Mouse (Mus musculus): ENCODE measurements around the gene Ocel1. TPM values are rescaled to one million over a fixed set of nuclear protein-coding genes. Genes with fewer than 3 reads are reported as not detected.

Ocel1 gene
- polyA plus RNA-seq, 1 experiment from 2014 or later: 3.6 TPM

Other genes with a start within 250 kb of the Ocel1 start
- 16.8 and 17.9 TPM in 2 replicates for gene Myo9b, start 98.6 kb upstream of the Ocel1 start, polyA plus RNA-seq (2014; fragmentation: Nextera tagmentation; extraction: Ambion mirVana)
- gene Haus8, start 98.4 kb upstream of the Ocel1 start, polyA plus RNA-seq (2014; fragmentation: Nextera tagmentation; extraction: Ambion mirVana): 134 and 144 TPM in 2 replicates
- gene Use1, start 4.5 kb upstream of the Ocel1 start, polyA plus RNA-seq (2014; fragmentation: Nextera tagmentation; extraction: Ambion mirVana): 87.1 and 95.4 TPM in 2 replicates
- 57.1 and 62.4 TPM in 2 replicates for gene Nr2f6, start 10.7 kb downstream of the Ocel1 start, polyA plus RNA-seq (2014; fragmentation: Nextera tagmentation; extraction: Ambion mirVana)
- gene Ushbp1, start 24.5 kb downstream of the Ocel1 start, polyA plus RNA-seq (2014; fragmentation: Nextera tagmentation; extraction: Ambion mirVana): 10.8 TPM in 2 replicates
- 84.5 and 86.1 TPM in 2 replicates for gene Babam1, start 25.6 kb downstream of the Ocel1 start, polyA plus RNA-seq (2014; fragmentation: Nextera tagmentation; extraction: Ambion mirVana)
- 16.7 and 20.7 TPM in 2 replicates for gene Ankle1, start 34.7 kb downstream of the Ocel1 start, polyA plus RNA-seq (2014; fragmentation: Nextera tagmentation; extraction: Ambion mirVana)
- 20.8 and 29.2 TPM in 2 replicates for gene Abhd8, start 92.4 kb downstream of the Ocel1 start, polyA plus RNA-seq (2014; fragmentation: Nextera tagmentation; extraction: Ambion mirVana)
- 191 and 193 TPM in 2 replicates for gene Mrpl34, start 93.7 kb downstream of the Ocel1 start, polyA plus RNA-seq (2014; fragmentation: Nextera tagmentation; extraction: Ambion mirVana)
- gene Dda1, start 97.9 kb downstream of the Ocel1 start, polyA plus RNA-seq (2014; fragmentation: Nextera tagmentation; extraction: Ambion mirVana): 76.7 and 79.1 TPM in 2 replicates
- 1.5 and 1.8 TPM in 2 replicates for gene Ano8, start 114.7 kb downstream of the Ocel1 start, polyA plus RNA-seq (2014; fragmentation: Nextera tagmentation; extraction: Ambion mirVana)
- 3.3 and 4.4 TPM in 2 replicates for gene Gtpbp3, start 116.8 kb downstream of the Ocel1 start, polyA plus RNA-seq (2014; fragmentation: Nextera tagmentation; extraction: Ambion mirVana)
- 109 and 121 TPM in 2 replicates for gene Plvap, start 140.5 kb downstream of the Ocel1 start, polyA plus RNA-seq (2014; fragmentation: Nextera tagmentation; extraction: Ambion mirVana)
- 0.35 and 0.89 TPM in 2 replicates for gene Ccdc194, start 154.4 kb downstream of the Ocel1 start, polyA plus RNA-seq (2014; fragmentation: Nextera tagmentation; extraction: Ambion mirVana)
- 10.8 and 19.0 TPM in 2 replicates for gene Bst2, start 166.2 kb downstream of the Ocel1 start, polyA plus RNA-seq (2014; fragmentation: Nextera tagmentation; extraction: Ambion mirVana)
- 62.2 and 64.0 TPM in 2 replicates for gene Mvb12a, start 171.6 kb downstream of the Ocel1 start, polyA plus RNA-seq (2014; fragmentation: Nextera tagmentation; extraction: Ambion mirVana)
- 0.53 TPM in 1 of 2 replicates, not detected in the other for gene Tmem221, start 187.6 kb downstream of the Ocel1 start, polyA plus RNA-seq (2014; fragmentation: Nextera tagmentation; extraction: Ambion mirVana)
- gene Nxnl1, start 195.3 kb downstream of the Ocel1 start, polyA plus RNA-seq (2014; fragmentation: Nextera tagmentation; extraction: Ambion mirVana): not detected in 2 replicates
- 14.6 and 15.3 TPM in 2 replicates for gene Slc27a1, start 197.6 kb downstream of the Ocel1 start, polyA plus RNA-seq (2014; fragmentation: Nextera tagmentation; extraction: Ambion mirVana)
- gene Pgls, start 220.9 kb downstream of the Ocel1 start, polyA plus RNA-seq (2014; fragmentation: Nextera tagmentation; extraction: Ambion mirVana): 199 and 201 TPM in 2 replicates
- gene Fam129c, start 226.3 kb downstream of the Ocel1 start, polyA plus RNA-seq (2014; fragmentation: Nextera tagmentation; extraction: Ambion mirVana): 1.4 and 1.5 TPM in 2 replicates
- 58.1 and 61.6 TPM in 2 replicates for gene Colgalt1, start 239.7 kb downstream of the Ocel1 start, polyA plus RNA-seq (2014; fragmentation: Nextera tagmentation; extraction: Ambion mirVana)